Mouse (Mus musculus) cerebellum, postnatal 10 days (tissue): ENCODE measurements around the gene Mecom.

ENCODE experiments used
- DNase-seq, 2 experiments: peaks; one replicate each; pipeline ENCODE4 v3.0.0; 2021; ENCODE audit warnings: mixed read lengths in 2 of 2

Gene Mecom

DNA sequence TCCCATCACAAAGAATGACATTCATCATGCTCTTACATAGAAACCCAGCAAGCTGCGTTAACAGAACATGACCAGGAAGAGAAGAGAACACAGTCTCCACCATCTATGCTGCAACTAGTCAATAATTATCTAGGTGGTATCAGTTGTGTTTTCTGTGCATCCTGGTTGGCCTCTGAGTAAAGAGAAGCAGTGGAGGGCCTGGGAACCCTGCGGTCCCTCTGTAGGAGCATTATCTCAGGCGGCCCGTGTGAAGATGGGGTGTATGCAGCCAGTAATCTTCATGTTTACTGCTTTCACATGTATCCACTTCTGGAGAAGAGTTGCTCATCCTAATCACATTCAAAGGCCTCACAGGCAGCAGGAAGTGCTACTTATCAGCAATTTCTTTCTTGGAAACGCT lies 407.5 kb downstream of the Mecom start:
- DNase-seq = no peak

DNA sequence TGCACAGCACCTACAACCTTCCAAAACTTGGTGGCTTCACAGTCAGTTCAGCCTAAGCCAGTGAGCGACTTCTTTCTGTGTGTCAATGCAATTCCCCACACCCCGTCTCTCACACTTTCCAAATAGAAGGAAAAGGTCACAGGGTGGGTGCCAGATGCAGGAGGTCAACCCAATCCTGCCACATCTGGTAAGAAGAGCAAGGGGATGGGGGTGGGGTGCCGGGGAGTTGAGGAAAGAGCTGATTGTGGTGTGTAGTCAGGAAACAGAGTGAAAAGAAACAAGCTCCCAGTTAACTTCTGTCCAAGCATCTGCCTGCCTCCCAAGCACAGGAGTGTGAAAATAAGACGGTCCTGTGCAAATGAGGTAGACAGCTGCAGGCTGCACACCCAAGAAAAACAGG lies 408.1 kb downstream of the Mecom start:
- DNase-seq = no peak

DNA sequence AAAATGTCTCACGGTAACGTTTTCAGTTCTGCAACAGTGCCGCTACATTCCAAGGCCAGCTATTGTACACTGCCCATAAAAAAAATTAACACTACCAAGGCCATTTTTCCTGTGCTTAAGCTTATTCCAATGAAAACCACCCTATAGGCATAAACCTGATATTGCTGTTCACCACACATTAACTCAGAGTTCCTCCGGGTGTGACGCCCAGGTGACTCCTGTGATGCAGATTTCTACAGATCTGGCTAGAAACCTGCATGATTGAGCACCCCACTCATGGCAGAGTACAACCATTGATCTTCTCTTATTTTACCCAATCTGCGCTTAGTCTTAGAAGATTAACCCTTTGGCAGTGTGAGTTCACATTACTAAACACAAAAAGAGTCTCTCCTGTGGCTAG lies 409.2 kb downstream of the Mecom start:
- DNase-seq = no peak

DNA sequence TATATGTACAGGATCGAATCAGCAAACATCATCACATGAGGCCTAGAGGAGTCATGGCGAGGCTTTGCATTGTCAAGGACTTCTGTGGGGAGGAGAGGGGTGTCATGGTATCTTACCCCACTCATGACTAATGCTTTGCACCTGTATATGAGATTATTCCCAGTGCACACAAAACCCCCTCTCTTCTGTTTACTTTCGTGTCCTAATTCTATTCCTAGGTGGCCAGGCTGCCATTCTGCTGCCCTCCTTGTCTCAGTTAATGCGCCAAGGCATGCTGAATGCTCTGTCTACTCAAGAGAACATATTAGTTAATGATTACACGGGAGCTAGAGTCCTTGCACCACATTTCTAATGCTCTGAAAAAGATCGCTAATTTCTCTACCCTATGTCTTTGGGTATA lies 412.0 kb downstream of the Mecom start:
- DNase-seq = no peak

DNA sequence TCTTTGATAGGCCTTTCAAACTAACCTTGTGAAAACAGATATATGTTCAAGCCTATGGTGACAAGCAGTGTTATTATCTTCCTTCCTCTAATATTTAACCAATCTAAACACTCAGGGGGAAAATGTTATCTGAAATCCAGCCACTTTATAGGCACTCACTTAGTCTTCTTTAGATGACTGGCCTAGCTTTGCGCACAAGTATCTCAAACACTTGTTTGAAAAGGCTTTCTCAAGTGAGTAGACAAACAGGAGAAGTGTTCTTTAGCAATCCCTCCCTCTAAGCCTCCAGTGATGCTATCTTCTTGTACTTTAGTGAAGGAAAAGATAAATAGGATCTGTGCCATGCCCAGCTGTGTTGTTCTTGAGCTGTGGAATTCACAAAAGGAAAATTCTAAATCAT lies 412.7 kb downstream of the Mecom start:
- DNase-seq = no peak

DNA sequence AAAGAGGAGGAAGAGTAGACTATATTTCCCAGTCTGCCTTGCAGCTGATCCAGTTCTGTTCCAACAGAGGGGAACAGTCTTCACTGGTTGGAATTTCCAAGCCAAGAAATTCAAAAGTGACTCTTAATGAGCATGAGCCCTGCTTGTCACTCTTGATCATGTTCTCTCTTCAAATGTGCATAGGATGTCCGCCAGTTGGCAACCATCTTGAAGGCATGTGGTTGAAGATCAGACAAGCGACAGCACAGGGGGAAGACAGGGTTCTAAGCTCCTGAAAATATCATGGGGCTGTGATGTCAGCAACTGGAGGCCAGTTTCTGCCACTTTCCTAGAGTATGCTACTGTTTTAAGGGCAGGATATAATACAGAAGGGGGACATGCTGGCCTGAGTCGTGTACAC lies 414.8 kb downstream of the Mecom start:
- DNase-seq = peak; percentile 73 to 81

DNA sequence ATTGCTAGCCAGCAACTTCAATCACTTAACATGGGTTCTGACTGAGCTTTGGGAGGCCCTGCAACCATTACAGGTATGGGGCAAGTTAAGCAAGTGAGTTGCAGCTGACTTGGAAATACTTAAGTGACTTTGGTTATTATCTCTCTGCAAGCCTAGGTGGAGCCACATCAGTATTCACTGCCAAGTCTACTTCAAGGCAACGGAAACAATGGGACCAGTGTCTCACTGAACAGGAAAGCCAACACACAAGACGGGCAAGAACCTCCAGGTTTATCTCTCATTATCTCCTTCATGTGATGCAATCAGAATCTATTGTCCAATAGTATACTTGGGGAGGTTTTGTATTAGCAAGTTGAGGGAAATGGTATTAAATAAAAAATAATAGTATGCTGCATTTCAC lies 415.4 kb downstream of the Mecom start:
- DNase-seq = no peak

DNA sequence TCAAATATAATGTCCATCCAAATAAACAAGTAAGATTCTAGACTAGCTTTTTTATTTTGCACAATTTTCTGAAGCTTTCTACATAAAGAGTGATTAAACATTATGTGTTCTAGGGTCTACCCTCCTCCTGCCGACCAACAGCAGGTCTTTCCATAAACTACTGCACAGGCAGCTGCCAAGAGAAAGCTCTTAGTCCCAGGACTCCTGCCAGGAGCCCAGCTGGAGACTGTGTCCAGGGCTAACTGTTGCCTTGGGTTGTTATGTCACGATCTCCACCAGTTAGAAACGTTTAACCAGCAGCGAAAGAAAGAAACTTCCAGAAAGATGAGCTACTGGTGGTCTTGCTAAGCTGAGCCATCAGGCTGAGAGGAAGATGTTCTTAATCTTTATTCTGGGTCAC lies 417.3 kb downstream of the Mecom start:
- peak; percentile 71 to 82 for DNase-seq

DNA sequence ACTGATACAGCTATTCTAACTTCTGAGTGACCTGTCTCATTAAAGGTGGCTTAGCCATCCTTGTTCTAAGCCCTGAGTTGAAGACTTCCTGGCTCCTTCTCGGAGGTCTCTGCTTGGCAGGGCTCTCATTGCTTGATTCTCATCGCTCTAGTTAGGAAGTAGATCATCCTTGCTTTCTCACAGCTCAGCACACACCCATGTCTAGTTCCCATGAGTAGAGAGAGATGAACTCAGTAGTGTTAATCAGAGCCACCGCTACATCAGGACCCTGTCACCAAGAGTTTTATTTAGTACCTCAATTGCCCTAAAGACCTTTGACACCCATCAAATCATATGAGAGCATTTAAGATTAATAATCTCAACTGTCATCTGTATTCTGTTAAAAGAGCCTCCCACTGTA lies 425.2 kb downstream of the Mecom start:
- DNase-seq = no peak

DNA sequence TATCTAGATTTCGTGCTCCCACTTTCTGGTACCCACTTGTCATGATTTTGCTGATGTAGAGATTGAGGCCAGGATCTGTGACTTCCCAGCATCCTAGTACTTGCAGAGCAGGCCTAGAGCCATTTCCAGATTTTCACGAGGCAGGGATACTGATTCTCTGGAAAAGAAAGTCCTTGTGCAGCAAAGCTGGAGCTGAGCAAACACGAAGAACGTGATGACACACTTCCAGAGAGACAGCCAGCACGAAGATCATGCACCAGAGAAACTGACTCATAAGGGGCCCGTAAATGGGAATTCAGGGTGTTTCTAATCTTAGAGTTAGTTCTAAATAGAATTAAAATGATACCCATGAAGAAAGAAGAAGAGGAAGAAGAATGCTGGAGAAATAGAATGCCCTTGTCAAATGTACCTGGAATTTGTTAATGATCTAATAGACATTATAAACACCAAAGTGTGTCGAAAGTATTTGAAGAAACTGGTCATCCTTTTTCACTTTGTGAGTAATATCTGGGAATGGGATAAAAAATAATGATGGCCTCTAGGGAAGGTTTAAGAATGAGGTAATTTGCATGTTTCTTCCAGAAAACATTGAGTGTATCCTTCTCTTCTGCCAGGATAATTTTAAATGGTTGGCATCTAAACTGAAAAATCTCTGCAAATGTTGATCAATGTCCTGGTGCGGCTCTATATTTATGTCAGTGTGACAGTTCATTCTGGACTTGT lies 426.9 kb downstream of the Mecom start:
- no peak for DNase-seq

DNA sequence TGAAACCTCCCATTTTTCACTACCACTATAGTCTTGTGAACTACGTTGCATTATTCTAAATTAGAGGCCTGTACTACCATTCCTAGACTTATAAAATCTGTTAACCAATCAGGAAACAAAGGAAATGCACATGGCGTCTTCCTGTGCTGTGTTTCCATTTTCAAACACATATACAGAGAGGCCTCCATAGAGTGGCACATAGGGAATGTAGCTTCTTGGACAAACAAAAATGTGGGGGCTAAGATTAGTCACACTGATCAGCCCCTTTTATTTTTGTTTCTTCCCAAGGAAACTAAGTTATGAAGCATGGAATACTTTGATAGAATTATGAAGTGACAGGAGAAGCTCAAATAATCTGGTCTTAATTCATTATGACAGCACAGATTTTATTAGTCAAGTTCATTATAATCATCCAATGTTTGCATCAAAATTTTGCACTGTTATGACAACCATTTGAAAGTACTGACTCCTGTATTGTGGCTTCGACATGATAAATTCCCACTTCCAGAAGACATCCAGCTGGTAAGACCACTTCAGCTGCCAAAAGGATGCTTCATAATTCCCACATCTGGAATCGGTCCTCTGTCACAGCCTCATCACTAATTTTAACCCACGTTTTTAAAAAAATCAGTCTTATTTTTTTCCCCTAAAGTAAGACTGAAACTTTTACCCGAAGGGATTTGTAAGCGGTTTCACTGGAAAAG lies 429.1 kb downstream of the Mecom start:
- DNase-seq = no peak

DNA sequence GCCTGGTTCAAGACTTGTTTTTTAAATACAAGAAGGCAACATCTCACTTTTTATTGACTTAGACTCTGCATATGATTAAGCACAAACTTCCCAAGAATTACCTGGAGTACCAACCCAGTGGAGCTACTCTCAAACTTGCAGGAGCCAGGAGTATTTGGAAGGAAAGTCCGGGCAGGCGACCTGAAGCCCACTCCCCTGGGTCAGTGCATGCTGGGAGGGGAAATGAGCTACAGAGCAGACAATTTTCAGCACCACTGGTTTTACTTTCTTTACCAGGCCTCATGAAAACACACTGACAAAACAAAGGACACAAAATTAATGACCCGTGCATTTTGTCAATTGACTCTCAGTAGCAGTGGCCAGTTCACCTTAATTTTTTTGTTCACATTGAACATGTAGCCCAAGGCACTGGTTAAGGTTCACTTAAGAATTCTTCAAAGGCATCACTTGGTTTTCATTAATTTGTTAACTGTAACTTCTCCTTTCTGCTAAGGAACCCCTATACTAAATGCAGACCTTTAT lies 434.5 kb downstream of the Mecom start:
- no peak for DNase-seq

DNA sequence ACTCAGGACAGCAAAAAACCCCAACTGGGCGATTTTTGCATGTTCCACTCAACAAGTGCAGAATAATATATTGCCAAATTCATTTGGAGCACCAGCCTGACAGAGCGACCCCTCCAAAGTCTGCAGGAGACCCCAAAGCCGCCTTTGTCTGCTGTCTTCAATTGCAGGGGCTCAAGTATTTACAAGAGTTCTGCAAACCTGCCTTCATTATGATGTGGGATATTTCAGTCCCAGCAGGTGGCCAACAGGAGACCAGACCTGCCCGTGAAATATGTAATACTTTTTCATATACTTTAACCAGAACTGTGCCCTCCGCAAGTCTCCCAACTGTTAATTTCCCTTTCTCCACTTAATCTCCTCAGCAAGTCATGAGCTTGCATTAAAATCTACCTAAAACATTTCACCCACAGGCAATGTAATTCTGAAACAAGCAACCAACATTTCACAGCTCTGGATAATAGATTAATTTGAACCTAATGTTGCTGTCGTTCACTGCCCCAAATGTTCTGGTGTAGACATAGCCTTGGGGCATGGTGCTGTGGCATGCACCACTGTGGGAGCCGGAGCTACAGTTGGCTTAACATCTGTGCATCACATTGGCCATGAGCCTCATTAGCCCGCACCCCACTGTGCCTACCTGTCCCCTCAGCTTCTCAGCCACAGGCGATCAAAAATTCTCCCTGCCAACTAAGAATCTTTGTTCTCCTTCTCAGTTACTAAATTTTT lies 439.7 kb downstream of the Mecom start:
- peak in 1 of 2 experiments; percentile 14 for DNase-seq

DNA sequence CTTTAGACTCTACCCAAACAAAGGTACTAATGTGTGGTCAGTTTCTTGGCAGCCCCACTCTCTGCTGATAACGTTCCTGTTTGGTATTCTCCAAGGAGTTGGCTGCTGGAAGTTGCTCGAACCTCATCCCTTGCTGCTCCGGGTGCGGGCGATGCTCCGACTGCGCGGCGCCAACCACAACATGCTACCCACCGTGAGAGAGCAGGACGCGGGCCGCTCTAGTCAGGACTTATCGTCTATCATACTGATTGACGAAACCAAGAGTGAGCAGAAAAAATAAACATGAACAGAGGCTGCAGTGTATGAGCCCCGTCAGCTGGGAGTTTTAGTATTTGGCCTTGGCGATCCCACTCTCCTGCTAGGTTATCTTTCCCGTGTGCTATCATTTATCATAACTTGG lies 441.3 kb downstream of the Mecom start:
- no peak for DNase-seq

DNA sequence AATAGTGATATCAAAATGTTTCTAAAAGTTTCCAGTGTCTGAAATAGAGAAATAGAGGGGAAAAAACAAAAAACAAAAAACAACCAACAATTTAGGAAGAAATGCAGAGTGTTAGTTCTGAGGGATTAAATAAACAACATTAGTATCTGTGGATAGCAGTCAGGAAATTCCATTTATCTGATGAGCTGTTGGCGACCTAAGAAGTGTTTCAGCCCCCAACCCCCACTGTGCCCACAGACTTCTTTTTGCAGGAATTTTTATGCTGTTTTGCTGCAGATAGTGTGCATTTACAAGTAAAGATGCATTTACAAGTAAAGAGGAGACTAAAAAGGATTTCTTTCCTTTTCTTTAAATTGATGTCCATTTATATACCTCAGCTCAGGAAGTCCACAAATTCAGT lies 441.9 kb downstream of the Mecom start:
- DNase-seq = no peak

DNA sequence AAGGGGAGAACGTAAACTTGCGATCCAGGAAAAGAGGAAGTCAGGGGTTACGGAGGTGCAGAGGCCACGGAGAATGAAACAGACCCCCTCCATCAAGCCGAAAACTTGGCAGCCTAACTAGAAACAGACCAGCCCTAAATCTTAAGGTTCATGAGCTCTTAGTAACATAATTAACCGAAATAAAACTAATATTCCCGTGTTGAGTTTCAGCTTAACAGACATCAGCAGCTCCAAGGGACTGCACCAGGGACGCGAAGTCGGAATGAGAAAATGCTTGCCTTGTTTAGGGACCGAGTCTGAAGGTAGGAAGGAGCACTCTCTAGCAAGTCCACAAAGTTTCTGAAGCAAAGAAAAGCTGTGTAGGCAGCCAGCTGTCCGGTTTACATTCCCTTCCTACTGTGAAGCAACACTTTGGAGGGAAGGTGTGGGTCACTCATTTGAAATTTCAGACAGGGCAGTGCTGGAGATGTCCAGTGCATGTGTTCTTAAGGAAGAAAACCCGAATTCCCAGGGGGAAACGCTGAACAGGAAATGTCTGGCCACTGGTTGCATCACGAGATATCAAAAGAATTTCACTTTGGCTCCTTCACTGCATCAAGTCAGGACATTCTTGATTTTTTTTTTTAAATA lies 442.5 kb downstream of the Mecom start:
- DNase-seq = no peak

DNA sequence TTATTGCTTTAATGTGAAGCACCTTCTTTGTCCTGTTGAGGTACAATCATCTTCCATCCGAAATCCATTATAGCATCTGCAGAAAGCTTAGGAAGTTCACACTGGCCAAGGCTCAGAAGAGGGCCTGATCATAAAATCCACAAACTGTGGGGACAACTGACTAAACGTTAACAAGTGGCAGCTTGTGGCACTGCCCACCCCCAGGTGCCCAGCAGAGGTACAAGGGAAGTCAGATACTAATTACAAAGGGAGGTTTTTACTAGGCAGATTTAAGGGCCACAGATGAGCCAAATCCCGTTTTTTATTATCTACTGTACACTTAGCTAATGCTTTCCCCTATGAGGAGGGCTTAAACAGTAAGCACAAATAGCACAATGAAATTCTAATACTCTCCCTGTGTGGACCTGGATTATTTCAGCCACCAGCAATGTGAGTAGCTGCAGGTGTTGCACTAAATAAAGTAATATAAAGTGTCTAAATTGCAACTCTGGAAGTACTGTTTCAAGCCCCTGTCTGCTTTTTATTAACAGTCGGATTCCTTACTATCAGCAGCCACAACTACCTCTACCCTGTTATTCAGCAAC lies 443.2 kb downstream of the Mecom start:
- no peak for DNase-seq

DNA sequence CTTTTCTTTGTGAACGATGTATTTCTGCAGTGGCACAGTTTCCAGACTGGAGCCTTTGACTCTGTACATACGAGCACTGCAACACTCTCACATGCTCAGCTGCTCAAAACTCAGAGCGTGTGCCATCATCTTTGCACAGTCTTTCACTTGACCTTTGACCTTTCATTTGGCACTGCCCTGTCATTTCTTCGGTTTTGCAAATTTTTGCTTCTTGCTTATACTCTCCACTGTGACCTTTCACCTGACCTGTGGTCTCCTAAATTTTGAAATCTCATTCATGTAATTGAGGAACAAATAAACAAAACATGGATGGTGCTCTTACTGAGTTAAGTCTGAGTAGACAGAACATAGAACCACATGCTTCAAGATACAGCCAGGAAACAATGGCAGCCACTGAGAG lies 446.7 kb downstream of the Mecom start:
- no peak for DNase-seq

DNA sequence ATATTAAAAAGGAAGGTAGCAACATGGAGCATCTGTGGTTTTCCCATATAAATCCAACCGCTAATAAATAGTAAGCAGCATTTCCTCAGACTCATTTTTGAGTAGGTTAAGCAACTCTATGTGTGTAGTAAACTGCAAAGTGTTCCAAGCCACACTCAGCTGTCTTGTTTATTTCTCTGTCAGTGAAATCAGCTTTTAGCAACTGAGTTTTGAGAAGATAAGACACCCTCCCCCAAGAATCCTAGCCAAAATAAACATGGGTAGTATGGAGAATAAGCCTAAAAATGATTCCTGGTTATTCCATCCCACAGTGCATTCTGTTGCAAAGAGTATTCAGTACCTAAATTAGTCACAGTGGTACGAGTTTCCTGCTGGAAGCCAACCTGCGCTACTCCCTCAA lies 450.1 kb downstream of the Mecom start:
- DNase-seq = no peak

DNA sequence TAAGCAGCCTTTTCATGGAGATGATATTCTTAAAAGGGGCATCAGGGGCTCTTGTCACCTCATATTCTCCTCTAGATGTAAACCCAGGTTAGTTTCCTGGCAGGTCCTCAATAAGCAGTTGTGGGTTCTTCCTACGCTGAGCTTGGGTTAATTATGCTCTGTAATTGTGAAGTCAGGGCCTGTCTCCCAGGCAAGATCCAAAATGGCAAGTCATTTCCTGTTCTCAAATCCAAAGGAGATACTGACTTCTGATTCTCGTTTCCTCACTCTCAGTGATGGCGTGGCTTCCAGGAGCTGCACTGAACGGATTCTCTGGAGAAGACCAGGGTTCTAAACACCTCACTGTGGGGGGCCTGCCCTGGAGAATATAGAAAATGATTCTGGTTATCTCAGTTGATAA lies 450.7 kb downstream of the Mecom start:
- DNase-seq = no peak

DNA sequence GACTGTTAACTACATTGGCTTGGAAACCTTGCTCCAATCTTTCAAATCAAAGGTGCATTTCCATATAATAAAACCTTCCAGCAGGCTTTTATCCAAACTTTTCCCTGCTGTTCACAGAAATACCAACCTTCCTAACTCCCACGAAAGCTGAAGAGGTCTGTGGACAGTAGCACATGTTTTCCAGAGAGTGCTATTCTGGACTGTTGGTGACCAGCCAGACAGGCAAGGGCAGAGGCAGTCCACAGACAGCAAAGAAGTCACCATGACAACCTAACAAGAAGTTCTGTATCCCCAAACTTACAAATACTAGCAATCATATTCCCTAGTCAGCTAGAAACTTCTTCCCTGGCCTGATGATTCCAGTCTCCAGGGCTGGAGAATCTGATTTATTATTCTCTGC lies 454.8 kb downstream of the Mecom start:
- DNase-seq = no peak

DNA sequence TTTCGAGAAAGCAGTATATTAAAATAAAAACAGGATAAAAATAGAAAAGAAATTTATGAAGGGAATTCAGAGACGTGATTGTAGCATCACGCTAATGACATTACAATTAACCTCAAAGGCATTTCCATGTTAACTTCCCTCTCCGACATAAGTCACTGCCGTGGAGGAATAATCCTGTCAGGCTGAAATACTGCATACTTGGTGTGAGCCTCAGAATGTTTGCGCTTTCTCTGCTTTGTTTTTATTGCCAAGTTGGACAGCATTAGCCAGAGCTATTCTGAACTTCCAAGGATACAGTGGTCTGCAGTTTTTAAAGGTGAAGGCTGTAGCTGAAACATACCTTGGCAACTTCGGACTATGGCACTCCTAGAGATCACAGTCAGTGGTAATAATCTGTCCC lies 455.3 kb downstream of the Mecom start:
- DNase-seq = no peak

DNA sequence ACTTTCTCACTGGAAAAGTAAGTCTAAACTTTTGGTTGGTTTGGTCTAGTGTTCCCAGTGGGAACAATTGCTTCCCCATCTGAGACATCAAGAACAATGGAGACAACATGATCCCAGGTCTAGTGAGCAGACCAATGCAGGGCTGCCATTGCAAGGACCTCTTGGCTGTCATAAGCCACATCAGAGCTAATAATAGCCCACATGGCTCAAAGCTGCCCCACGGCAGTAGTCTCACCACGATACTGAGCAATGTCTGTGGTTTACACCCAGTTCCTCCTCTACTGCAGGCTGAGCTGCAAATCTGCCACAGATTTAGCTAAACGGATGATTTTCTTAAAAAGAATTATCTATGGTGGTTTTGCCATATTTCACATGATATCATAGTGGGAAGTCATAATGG lies 455.9 kb downstream of the Mecom start:
- no peak for DNase-seq
